Comparison of ENCODE assay signal across 24 mouse cellular contexts in genomic region chr10:123395429-123395828, GRCm38 (mm10).
A peak's percentile ranks its signal among the peaks of the same experiment; 100 is the strongest.
DNase-seq lines count a peak whose midpoint lies in the region; ATAC-seq and TF ChIP-seq lines count a peak whose summit lies in the region.
"Had no signal": no experiment of that assay in that cellular context is flagged by ENCODE, and none has a peak within 500 bp of the region (broad histone marks: within the 10 kb centered on the region; RNA-seq: fewer than 3 reads in every experiment).

No protein-coding gene starts in this region.

- H3K9ac ChIP-seq in forebrain, postnatal 0 days, result no peak overlapping the region
- no peak overlapping the region for H3K9ac ChIP-seq in forebrain, embryonic 13.5 days
- H3K9ac ChIP-seq: heart, embryonic 12.5 days; heart, embryonic 15.5 days; hindbrain, embryonic 13.5 days had no signal

- H3K27me3 ChIP-seq in forebrain, postnatal 0 days (ENCODE audit: insufficient read depth, low read length), result no peaks in the 10 kb centered on the region
- H3K27me3 ChIP-seq in forebrain, embryonic 13.5 days, result no peaks in the 10 kb centered on the region
- H3K27me3 ChIP-seq: heart, embryonic 12.5 days; heart, embryonic 15.5 days; hindbrain, embryonic 13.5 days had no signal

- DNase-seq in forebrain, postnatal 0 days, result peak; percentile 52
- peak; percentile 14 for DNase-seq in layer of hippocampus, adult 9-11 months
- no peak for DNase-seq in layer of hippocampus, postnatal 10 days (ENCODE audit: low spot score in 2 of 2)
- peak; percentile 18 for DNase-seq in right cerebral cortex, adult 18-20 months
- DNase-seq in right cerebral cortex, postnatal 25 days, result no peak
- DNase-seq: adrenal gland, adult 8-10 months; adrenal gland, postnatal 25 days; cerebellum, adult 18-20 months; cerebellum, adult 9-10 months; cerebellum, postnatal 14 days; gastrocnemius, adult 2 months; gastrocnemius, postnatal 14 days; heart, adult 18-20 months; heart, postnatal 10 days; heart, postnatal 36 days had no signal

- H3K4me3 ChIP-seq in forebrain, postnatal 0 days (ENCODE audit: low read depth, low read length), result no peak overlapping the region
- no peak overlapping the region for H3K4me3 ChIP-seq in forebrain, embryonic 13.5 days
- H3K4me3 ChIP-seq: forebrain, embryonic 10.5 days; gastrocnemius, adult 2 months; heart, embryonic 12.5 days; heart, embryonic 15.5 days; hindbrain, embryonic 10.5 days; hindbrain, embryonic 13.5 days had no signal

- H3K4me2 ChIP-seq in forebrain, postnatal 0 days (ENCODE audit: low read depth), result no peak overlapping the region
- no peak overlapping the region for H3K4me2 ChIP-seq in forebrain, embryonic 13.5 days
- H3K4me2 ChIP-seq: heart, embryonic 12.5 days; heart, embryonic 15.5 days; hindbrain, embryonic 13.5 days had no signal

- no peak overlapping the region for H3K27ac ChIP-seq in forebrain, postnatal 0 days (ENCODE audit: low read depth, low read length)
- no peak overlapping the region for H3K27ac ChIP-seq in forebrain, embryonic 13.5 days
- H3K27ac ChIP-seq: forebrain, embryonic 10.5 days; gastrocnemius, adult 2 months; heart, embryonic 15.5 days; hindbrain, embryonic 10.5 days; hindbrain, embryonic 13.5 days had no signal

- H3K4me1 ChIP-seq in forebrain, postnatal 0 days (ENCODE audit: insufficient read depth), result no peaks in the 10 kb centered on the region
- H3K4me1 ChIP-seq in forebrain, embryonic 13.5 days, result peaks cover 5% of the 10 kb centered on the region; the same call in 1 of the 2 replicates
- H3K4me1 ChIP-seq: heart, embryonic 12.5 days; heart, embryonic 15.5 days; hindbrain, embryonic 10.5 days had no signal

- H3K9me3 ChIP-seq in forebrain, postnatal 0 days (ENCODE audit: low read length), result no peaks in the 10 kb centered on the region
- no peaks in the 10 kb centered on the region for H3K9me3 ChIP-seq in forebrain, embryonic 13.5 days (replicated peaks)
- H3K9me3 ChIP-seq: forebrain, embryonic 10.5 days; heart, embryonic 12.5 days; heart, embryonic 15.5 days; hindbrain, embryonic 10.5 days; hindbrain, embryonic 13.5 days had no signal

- no peak for ATAC-seq in forebrain, postnatal 0 days
- no peak for ATAC-seq in forebrain, embryonic 13.5 days
- ATAC-seq: activated CD4-positive, CD25-positive, alpha-beta regulatory T cell, adult 4 months; forebrain, embryonic 14.5 days; hindbrain, embryonic 16.5 days had no signal

- TF ChIP-seq CTCF in forebrain, postnatal 0 days (IDR thresholded peaks at IDR 0.05; ENCODE audit: low read depth), result no peak

- WGBS in forebrain, postnatal 0 days, result 56% methylated on average over 9 of the region's 9 CpGs
- WGBS in forebrain, embryonic 13.5 days, result 83% methylated on average over 9 of the region's 9 CpGs

- H3K36me3 ChIP-seq in forebrain, postnatal 0 days (ENCODE audit: insufficient read depth), result no peaks in the 10 kb centered on the region
- H3K36me3 ChIP-seq in forebrain, embryonic 13.5 days (ENCODE audit: poor library complexity, severe bottlenecking), result no peaks in the 10 kb centered on the region
- H3K36me3 ChIP-seq: forebrain, embryonic 10.5 days; heart, embryonic 12.5 days; heart, embryonic 15.5 days; hindbrain, embryonic 10.5 days; hindbrain, embryonic 13.5 days had no signal

Comparison
In these comparisons a context has a peak if more than half of its experiments do, and no peak if none do; other contexts are left out.
1. DNase-seq: peak in forebrain, postnatal 0 days (single experiment), layer of hippocampus, adult 9-11 months (single experiment) and right cerebral cortex, adult 18-20 months (single experiment); none in layer of hippocampus, postnatal 10 days (0 of 2) and right cerebral cortex, postnatal 25 days (single experiment).